Mouse (Mus musculus): ENCODE results near the gene Cpxm2. TPM values are rescaled to one million over a fixed set of nuclear protein-coding genes. Genes with fewer than 3 reads are reported as not detected.

The Cpxm2 gene
- total and polyA plus RNA-seq, 3 experiments, result not detected

- H3K27me3 ChIP-seq (replicated peaks), result peaks cover 73% of the 10 kb centered on the region
- DNase-seq (ENCODE audit: extremely low read depth), result no peak
- in situ Hi-C loops (cut with MboI; ENCODE audit: low pct_ligation_motif_present, low pct_unique_long_range_greater_than_20kb, low sequenced_read_pairs), result no loop called here
- dilution Hi-C loops (cut with MboI; ENCODE audit: extremely low pct_ligation_motif_present, extremely low pct_unique_long_range_greater_than_20kb, low sequenced_read_pairs), result no loop called here
- H3K4me3 ChIP-seq (replicated peaks in 1 of 3; ENCODE audit: low read depth in 2 of 3, low read length in 2 of 3, poor library complexity in 1 of 3), result no peak overlapping the region
- TF ChIP-seq ELF1 (IDR thresholded peaks at IDR 0.05; ENCODE audit: low read depth, low read length) (no peak), USF2 (conservative IDR thresholded peaks at IDR 0.05; ENCODE audit: low read depth, low read length) (no peak), CHD1 (IDR thresholded peaks at IDR 0.05; ENCODE audit: low read depth, low read length) (no peak), MAFK (IDR thresholded peaks at IDR 0.05; ENCODE audit: insufficient replicate concordance, low read length) (no peak), JUND (conservative IDR thresholded peaks at IDR 0.05; ENCODE audit: low read depth, low read length) (no peak), JUN (IDR thresholded peaks at IDR 0.05; ENCODE audit: insufficient read depth, low read depth, low read length) (no peak), HCFC1 (IDR thresholded peaks at IDR 0.05; ENCODE audit: low read depth, low read length) (no peak), USF1 (IDR thresholded peaks at IDR 0.05; ENCODE audit: low read depth, low read length) (no peak)
- no peaks in the 10 kb centered on the region for H3K79me2 ChIP-seq (replicated peaks; ENCODE audit: control insufficient read depth, extremely low read depth, insufficient read depth, poor library complexity, severe bottlenecking)
- H3K4me2 ChIP-seq (ENCODE audit: insufficient read depth, low read depth, poor library complexity, severe bottlenecking), result no peak overlapping the region
- H3K9me3 ChIP-seq (replicated peaks; ENCODE audit: low read length), result no peaks in the 10 kb centered on the region
- H3K27ac ChIP-seq (ENCODE audit: insufficient read depth, low read depth), result no peak overlapping the region
- no peaks in the 10 kb centered on the region for H3K36me3 ChIP-seq (replicated peaks in 1 of 2; ENCODE audit: control insufficient read depth in 1 of 2, insufficient read depth in 1 of 2, low read length in 1 of 2)
- no peak overlapping the region for H3K9ac ChIP-seq (ENCODE audit: insufficient read depth, low read depth)
- H3K4me1 ChIP-seq (ENCODE audit: control insufficient read depth in 1 of 2, insufficient read depth in 2 of 2), result no peaks in the 10 kb centered on the region
These were observed 148.4 kb downstream of the Cpxm2 start for GRCm38 (mm10) chr7:132005996-132006696.

GRCm38 (mm10) chr7:131992873-131993272 lies 161.7 kb downstream of the Cpxm2 start:
- Histone ChIP-seq H3K4me1 (ENCODE audit: control insufficient read depth in 1 of 2, insufficient read depth in 2 of 2) (no peaks in the 10 kb centered on the region), H3K4me3 (replicated peaks in 1 of 3; ENCODE audit: low read depth in 2 of 3, low read length in 2 of 3, poor library complexity in 1 of 3) (no peak overlapping the region), H3K9me3 (replicated peaks; ENCODE audit: low read length) (peaks cover 6% of the 10 kb centered on the region), H3K4me2 (ENCODE audit: insufficient read depth, low read depth, poor library complexity, severe bottlenecking) (no peak overlapping the region), H3K27me3 (replicated peaks) (peaks cover 47% of the 10 kb centered on the region), H3K36me3 (replicated peaks in 1 of 2; ENCODE audit: control insufficient read depth in 1 of 2, insufficient read depth in 1 of 2, low read length in 1 of 2) (no peaks in the 10 kb centered on the region), H3K9ac (ENCODE audit: insufficient read depth, low read depth) (no peak overlapping the region), H3K79me2 (replicated peaks; ENCODE audit: control insufficient read depth, extremely low read depth, insufficient read depth, poor library complexity, severe bottlenecking) (no peaks in the 10 kb centered on the region), H3K27ac (ENCODE audit: insufficient read depth, low read depth) (no peak overlapping the region)
- in situ Hi-C loops (cut with MboI; ENCODE audit: low pct_ligation_motif_present, low pct_unique_long_range_greater_than_20kb, low sequenced_read_pairs) (no loop called here), dilution Hi-C loops (cut with MboI; ENCODE audit: extremely low pct_ligation_motif_present, extremely low pct_unique_long_range_greater_than_20kb, low sequenced_read_pairs) (no loop called here)
- TF ChIP-seq SMC3 (IDR thresholded peaks at IDR 0.05; ENCODE audit: low read depth, low read length) (no peak), TCF12 (IDR thresholded peaks at IDR 0.05; ENCODE audit: low read depth, low read length) (no peak), KAT2A (IDR thresholded peaks at IDR 0.05; ENCODE audit: insufficient replicate concordance, low read length) (no peak)
- DNase-seq (ENCODE audit: extremely low read depth), result no peak

- H3K4me2 ChIP-seq (ENCODE audit: insufficient read depth, low read depth, poor library complexity, severe bottlenecking), result no peak overlapping the region
- peaks cover 53% of the 10 kb centered on the region for H3K27me3 ChIP-seq (replicated peaks)
- peaks cover 6% of the 10 kb centered on the region for H3K9me3 ChIP-seq (replicated peaks; ENCODE audit: low read length)
- dilution Hi-C loops (cut with MboI; ENCODE audit: extremely low pct_ligation_motif_present, extremely low pct_unique_long_range_greater_than_20kb, low sequenced_read_pairs) (no loop called here), in situ Hi-C loops (cut with MboI; ENCODE audit: low pct_ligation_motif_present, low pct_unique_long_range_greater_than_20kb, low sequenced_read_pairs) (no loop called here)
- DNase-seq (ENCODE audit: extremely low read depth), result no peak
- no peaks in the 10 kb centered on the region for H3K4me1 ChIP-seq (ENCODE audit: control insufficient read depth in 1 of 2, insufficient read depth in 2 of 2)
- TF ChIP-seq USF1 (IDR thresholded peaks at IDR 0.05; ENCODE audit: low read depth, low read length) (no peak), RAD21 (IDR thresholded peaks at IDR 0.05; ENCODE audit: low read depth, low read length) (no peak), SIN3A (IDR thresholded peaks at IDR 0.05; ENCODE audit: low read length) (no peak)
- H3K4me3 ChIP-seq (replicated peaks in 1 of 3; ENCODE audit: low read depth in 2 of 3, low read length in 2 of 3, poor library complexity in 1 of 3), result no peak overlapping the region
- no peaks in the 10 kb centered on the region for H3K79me2 ChIP-seq (replicated peaks; ENCODE audit: control insufficient read depth, extremely low read depth, insufficient read depth, poor library complexity, severe bottlenecking)
- H3K9ac ChIP-seq (ENCODE audit: insufficient read depth, low read depth), result no peak overlapping the region
- no peak overlapping the region for H3K27ac ChIP-seq (ENCODE audit: insufficient read depth, low read depth)
- H3K36me3 ChIP-seq (replicated peaks in 1 of 2; ENCODE audit: control insufficient read depth in 1 of 2, insufficient read depth in 1 of 2, low read length in 1 of 2), result no peaks in the 10 kb centered on the region
These were observed 162.3 kb downstream of the Cpxm2 start for GRCm38 (mm10) chr7:131992226-131992625.
